In the genomic region with DNA sequence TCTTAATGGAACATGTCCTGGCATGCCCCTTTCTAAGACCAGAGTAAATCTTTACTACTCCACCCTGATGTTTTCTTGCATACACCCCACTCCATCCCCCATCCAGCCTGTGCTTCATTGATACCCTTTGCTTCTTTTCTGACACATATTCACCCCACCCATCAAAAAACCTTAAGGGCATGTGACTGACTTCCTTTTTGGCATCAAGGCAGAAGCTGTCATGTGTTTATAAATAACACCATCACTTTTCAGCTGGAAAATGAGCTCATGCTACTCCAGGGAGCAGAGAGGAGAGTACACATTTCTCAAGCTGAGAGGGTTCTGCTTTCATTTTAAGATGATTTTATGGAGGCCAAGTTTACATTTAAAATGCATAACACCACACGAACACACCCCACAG, we compare ENCODE assay signal across 10 mouse cellular contexts.
A peak's percentile ranks its signal among the peaks of the same experiment; 100 is the strongest.
DNase-seq lines count a peak whose midpoint lies in the region; ATAC-seq lines count a peak whose summit lies in the region.
"Had no signal": no experiment of that assay in that cellular context is flagged by ENCODE, and none has a peak within 500 bp of the region (broad histone marks: within the 10 kb centered on the region; RNA-seq: fewer than 3 reads in every experiment).

No protein-coding gene starts in this region.

- DNase-seq in kidney, adult 11 months, result peak; percentile 1
- DNase-seq in kidney, postnatal 10 days, result no peak
- peak; percentile 46 for DNase-seq in NIH3T3 (ENCODE audit: low read depth)
- peak; percentile 35 for DNase-seq in heart, postnatal 10 days
- peak; percentile 57 for DNase-seq in lung, postnatal 36 days
- DNase-seq in adrenal gland, adult 2 months, result no peak
- DNase-seq: retina, postnatal 1 day had no signal

- intact Hi-C loops in heart, postnatal 10 days (cut with DNase I), result no loop called here

- ATAC-seq in megakaryocyte, adult 5-6 weeks (ENCODE audit: poor library complexity, severe bottlenecking), result no peak
- ATAC-seq: activated CD4-positive, CD25-positive, alpha-beta regulatory T cell, adult 4 months; forebrain, embryonic 16.5 days had no signal

Comparison
In these comparisons a context has a peak if more than half of its experiments do, and no peak if none do; other contexts are left out.
1. DNase-seq: peak in kidney, adult 11 months (single experiment), NIH3T3 (single experiment), heart, postnatal 10 days (2 of 2) and lung, postnatal 36 days (single experiment); none in kidney, postnatal 10 days (single experiment) and adrenal gland, adult 2 months (single experiment).